Mouse (Mus musculus): Measurements from ENCODE around the gene Sema4c. TPM values are rescaled to one million over a fixed set of nuclear protein-coding genes. Genes with fewer than 3 reads are reported as not detected.

Gene Sema4c
- polyA plus RNA-seq, 1 experiment, result 23.8 TPM

DNA sequence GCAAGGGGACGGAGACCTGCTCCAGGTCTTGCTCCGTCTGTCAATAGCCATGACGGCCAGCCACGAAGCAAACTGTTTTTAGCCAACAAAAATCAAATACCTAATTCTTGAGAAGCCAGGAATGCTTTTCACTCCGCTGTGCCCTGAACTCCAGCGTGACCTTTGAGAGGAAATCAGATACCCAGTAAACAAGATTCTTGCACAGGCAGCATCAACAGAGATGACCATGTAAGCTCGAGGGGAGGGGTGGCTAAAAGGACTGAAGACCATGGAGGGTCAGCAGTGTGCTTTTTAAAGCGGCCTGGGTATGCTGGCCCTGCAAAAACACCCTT, 21.8 kb downstream of the Sema4c start:
- Histone ChIP-seq H3K4me3 (replicated peaks; ENCODE audit: insufficient read depth, low read depth, low read length) (no peak overlapping the region), H3K27me3 (ENCODE audit: control insufficient read depth, insufficient read depth, low read length) (no peaks in the 10 kb centered on the region), H3K4me1 (ENCODE audit: control insufficient read depth, insufficient read depth, low read length) (peaks cover 30% of the 10 kb centered on the region), H3K27ac (ENCODE audit: insufficient read depth, low read length) (peak overlapping the region; percentile 6)
- WGBS, result 28% methylated on average over 8 of the region's 8 CpGs
- DNase-seq, result no peak
- TF ChIP-seq POLR2A (IDR thresholded peaks at IDR 0.05; ENCODE audit: borderline replicate concordance, insufficient read depth, low read length), result no peak

DNA sequence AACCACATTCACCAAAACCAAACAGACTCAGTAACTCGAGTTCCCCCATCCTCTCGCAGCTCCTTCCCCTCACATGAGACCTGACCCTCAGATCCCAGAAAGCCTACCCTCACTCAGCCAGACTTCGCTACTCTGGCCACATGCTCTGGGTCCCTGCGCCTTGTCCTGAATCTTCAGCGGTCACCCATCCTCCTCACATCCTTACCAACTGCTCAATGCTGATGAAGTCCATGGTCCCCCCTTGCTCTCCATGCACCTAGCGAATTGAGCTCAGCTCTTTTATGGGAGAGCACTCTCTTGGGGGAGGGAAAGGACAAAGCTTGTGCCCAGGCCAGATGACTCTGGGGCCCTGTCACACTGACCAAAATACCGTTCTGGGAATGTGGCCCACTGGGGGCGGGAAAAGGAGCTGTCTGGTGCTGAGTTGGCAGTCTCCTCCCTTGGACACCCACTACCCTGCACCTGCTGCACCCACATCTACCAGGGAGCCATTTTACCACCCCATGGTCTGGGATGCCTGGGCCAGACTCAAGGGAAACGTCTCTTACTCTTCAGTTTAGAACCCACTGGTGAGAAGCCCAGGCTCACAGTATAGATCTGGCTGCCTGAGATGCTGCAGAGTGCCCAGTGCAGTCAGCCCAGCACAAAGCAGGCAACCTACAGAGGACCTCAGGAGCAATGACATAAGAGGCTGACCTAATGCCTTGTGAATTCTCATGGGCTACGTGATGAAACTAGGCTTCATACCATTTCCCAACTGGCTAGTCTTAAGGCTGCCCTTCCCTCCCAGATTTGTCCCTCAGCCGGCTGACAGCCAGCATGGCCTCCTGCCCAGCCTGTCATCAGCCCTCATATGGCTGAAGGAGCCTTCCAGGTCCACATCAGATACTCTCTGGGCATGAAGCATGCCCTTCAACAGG, 22.4 kb downstream of the Sema4c start:
- Histone ChIP-seq H3K4me3 (replicated peaks; ENCODE audit: insufficient read depth, low read depth, low read length) (no peak overlapping the region), H3K27ac (ENCODE audit: insufficient read depth, low read length) (peak overlapping the region; percentile 6), H3K4me1 (ENCODE audit: control insufficient read depth, insufficient read depth, low read length) (peaks cover 29% of the 10 kb centered on the region), H3K27me3 (ENCODE audit: control insufficient read depth, insufficient read depth, low read length) (no peaks in the 10 kb centered on the region)
- 45% methylated on average over 11 of the region's 11 CpGs for WGBS
- DNase-seq, result peak; percentile 70 to 77
- TF ChIP-seq POLR2A (IDR thresholded peaks at IDR 0.05; ENCODE audit: borderline replicate concordance, insufficient read depth, low read length) (no peak), CTCF (IDR thresholded peaks at IDR 0.05; ENCODE audit: borderline replicate concordance, insufficient read depth, low read depth, low read length) (no peak)

GRCm38 (mm10) chr1:36534595-36535058, 23.5 kb downstream of the Sema4c start:
- H3K27ac ChIP-seq (ENCODE audit: insufficient read depth, low read length), result no peak overlapping the region

DNA sequence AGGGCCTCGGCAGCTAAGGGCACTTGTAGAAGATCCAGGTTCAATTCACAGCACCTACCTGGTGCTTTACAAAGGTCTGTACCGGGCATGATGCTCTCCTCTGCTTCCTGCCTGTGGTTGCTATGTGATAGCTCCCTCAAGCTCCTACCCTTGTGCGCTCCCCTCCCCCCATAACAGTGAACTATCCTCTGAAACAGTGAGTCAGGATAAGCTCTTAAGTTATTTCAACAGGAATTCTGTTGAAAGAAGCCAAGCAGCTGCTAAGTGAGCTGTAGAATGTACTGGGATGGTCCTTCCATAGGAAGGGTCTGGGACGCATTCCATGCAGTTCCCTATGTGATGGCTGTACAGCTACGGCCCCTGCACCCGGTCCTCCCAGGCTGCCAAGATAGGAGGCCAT, 24.6 kb downstream of the Sema4c start:
- Histone ChIP-seq H3K4me1 (ENCODE audit: control insufficient read depth, insufficient read depth, low read length) (peaks cover 29% of the 10 kb centered on the region), H3K27ac (ENCODE audit: insufficient read depth, low read length) (no peak overlapping the region), H3K27me3 (ENCODE audit: control insufficient read depth, insufficient read depth, low read length) (no peaks in the 10 kb centered on the region), H3K4me3 (replicated peaks; ENCODE audit: insufficient read depth, low read depth, low read length) (no peak overlapping the region)
- WGBS, result 69% methylated on average over 6 of the region's 6 CpGs
- TF ChIP-seq POLR2A (IDR thresholded peaks at IDR 0.05; ENCODE audit: borderline replicate concordance, insufficient read depth, low read length), result no peak
- TF ChIP-seq CTCF (IDR thresholded peaks at IDR 0.05; ENCODE audit: borderline replicate concordance, insufficient read depth, low read depth, low read length), result no peak
- DNase-seq, result no peak

More at GRCm38 (mm10) chr1:36534595-36535058, 23.5 kb downstream of the Sema4c start:
- 43% methylated on average over 6 of the region's 6 CpGs for WGBS
- H3K4me3 ChIP-seq (replicated peaks; ENCODE audit: insufficient read depth, low read depth, low read length), result no peak overlapping the region
- TF ChIP-seq CTCF (IDR thresholded peaks at IDR 0.05; ENCODE audit: borderline replicate concordance, insufficient read depth, low read depth, low read length), result no peak
- no peak for TF ChIP-seq POLR2A (IDR thresholded peaks at IDR 0.05; ENCODE audit: borderline replicate concordance, insufficient read depth, low read length)
- H3K27me3 ChIP-seq (ENCODE audit: control insufficient read depth, insufficient read depth, low read length), result no peaks in the 10 kb centered on the region
- H3K4me1 ChIP-seq (ENCODE audit: control insufficient read depth, insufficient read depth, low read length), result peaks cover 29% of the 10 kb centered on the region
- peak in 1 of 2 experiments; percentile 24 for DNase-seq

DNA sequence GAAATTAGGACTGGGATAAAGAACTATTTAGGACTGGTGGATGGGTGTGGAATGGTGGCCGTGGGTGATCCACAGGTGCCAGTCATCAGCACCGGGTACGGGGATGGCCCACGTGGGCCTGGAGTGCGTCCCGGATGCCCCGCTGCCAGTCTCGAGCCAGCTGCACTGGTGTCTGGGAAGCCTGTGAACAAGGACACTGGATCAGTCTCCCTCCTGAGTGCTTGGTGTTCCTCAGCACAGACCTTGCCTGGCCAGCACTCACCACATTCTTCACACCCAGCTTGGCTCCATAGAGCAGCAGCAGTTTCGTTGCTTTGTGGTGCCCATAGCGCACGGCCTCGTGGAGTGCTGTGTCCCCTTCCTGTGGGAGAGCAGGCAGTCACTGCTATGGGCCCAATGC, 26.7 kb downstream of the Sema4c start:
- Histone ChIP-seq H3K4me1 (ENCODE audit: control insufficient read depth, insufficient read depth, low read length) (peaks cover 25% of the 10 kb centered on the region), H3K27me3 (ENCODE audit: control insufficient read depth, insufficient read depth, low read length) (no peaks in the 10 kb centered on the region)
- WGBS, result 55% methylated on average over 12 of the region's 12 CpGs

DNA sequence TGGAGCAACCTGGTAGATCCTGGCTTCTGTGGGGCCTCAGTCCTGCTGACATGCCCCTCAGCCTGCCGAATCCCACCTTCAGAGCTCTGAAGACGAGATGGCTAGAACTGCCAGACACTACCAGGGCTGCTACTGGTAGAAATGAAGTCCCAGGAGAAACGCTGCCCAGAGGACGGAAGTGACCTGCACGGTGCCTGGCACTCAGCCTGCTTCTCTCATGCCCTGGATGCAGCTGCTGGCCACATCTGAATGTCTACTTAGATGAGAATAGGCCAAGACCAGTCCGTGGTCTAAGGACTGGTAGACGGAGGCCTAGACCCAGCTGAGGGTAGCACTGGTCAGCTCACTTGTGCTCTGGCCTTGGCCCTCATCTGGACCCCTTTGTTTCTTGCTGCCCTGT, 27.2 kb downstream of the Sema4c start:
- Histone ChIP-seq H3K27ac (ENCODE audit: insufficient read depth, low read length) (no peak overlapping the region), H3K4me1 (ENCODE audit: control insufficient read depth, insufficient read depth, low read length) (peaks cover 20% of the 10 kb centered on the region), H3K27me3 (ENCODE audit: control insufficient read depth, insufficient read depth, low read length) (no peaks in the 10 kb centered on the region), H3K4me3 (replicated peaks; ENCODE audit: insufficient read depth, low read depth, low read length) (no peak overlapping the region)
- 55% methylated on average over 7 of the region's 7 CpGs for WGBS
- DNase-seq, result no peak
- no peak for TF ChIP-seq POLR2A (IDR thresholded peaks at IDR 0.05; ENCODE audit: borderline replicate concordance, insufficient read depth, low read length)
- TF ChIP-seq CTCF (IDR thresholded peaks at IDR 0.05; ENCODE audit: borderline replicate concordance, insufficient read depth, low read depth, low read length), result no peak

More for the DNA sequence above, 26.7 kb downstream of the Sema4c start:
- no peak overlapping the region for H3K4me3 ChIP-seq (replicated peaks; ENCODE audit: insufficient read depth, low read depth, low read length)
- DNase-seq, result no peak
- TF ChIP-seq CTCF (IDR thresholded peaks at IDR 0.05; ENCODE audit: borderline replicate concordance, insufficient read depth, low read depth, low read length), result no peak
- no peak for TF ChIP-seq POLR2A (IDR thresholded peaks at IDR 0.05; ENCODE audit: borderline replicate concordance, insufficient read depth, low read length)
- no peak overlapping the region for H3K27ac ChIP-seq (ENCODE audit: insufficient read depth, low read length)

DNA sequence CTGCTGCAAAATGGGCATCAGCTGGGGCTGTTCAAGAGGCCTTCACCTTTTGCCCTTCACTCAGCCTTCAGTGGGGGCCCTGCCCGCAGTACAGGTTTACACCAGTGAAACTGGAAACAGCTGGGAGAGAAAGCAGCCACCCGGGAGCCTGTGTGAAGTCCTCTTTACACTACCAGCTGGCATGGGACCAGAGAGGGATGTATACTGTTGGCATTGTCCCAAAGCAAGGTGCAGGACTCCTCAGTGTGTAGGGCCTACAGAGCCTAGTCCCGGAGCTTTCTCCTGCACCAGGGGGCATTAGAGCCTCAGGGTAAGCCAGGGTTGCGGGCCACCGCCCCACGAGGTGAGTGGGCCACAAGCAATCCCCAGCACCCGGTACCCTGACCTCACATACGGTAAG, 27.7 kb downstream of the Sema4c start:
- Histone ChIP-seq H3K4me3 (replicated peaks; ENCODE audit: insufficient read depth, low read depth, low read length) (no peak overlapping the region), H3K27ac (ENCODE audit: insufficient read depth, low read length) (no peak overlapping the region), H3K27me3 (ENCODE audit: control insufficient read depth, insufficient read depth, low read length) (no peaks in the 10 kb centered on the region), H3K4me1 (ENCODE audit: control insufficient read depth, insufficient read depth, low read length) (peaks cover 15% of the 10 kb centered on the region)
- TF ChIP-seq POLR2A (IDR thresholded peaks at IDR 0.05; ENCODE audit: borderline replicate concordance, insufficient read depth, low read length), result no peak
- 0 out of 2 replicates have a peak, but pooled peaks have one; percentile 0 for TF ChIP-seq CTCF (IDR thresholded peaks at IDR 0.05; ENCODE audit: borderline replicate concordance, insufficient read depth, low read depth, low read length)
- WGBS, result 54% methylated on average over 8 of the region's 8 CpGs
- peak; percentile 32 to 38 for DNase-seq

- WGBS, result 94% methylated on average over 4 of the region's 4 CpGs
- peaks cover 9% of the 10 kb centered on the region for H3K4me1 ChIP-seq (ENCODE audit: control insufficient read depth, insufficient read depth, low read length)
- no peaks in the 10 kb centered on the region for H3K27me3 ChIP-seq (ENCODE audit: control insufficient read depth, insufficient read depth, low read length)
- no peak overlapping the region for H3K27ac ChIP-seq (ENCODE audit: insufficient read depth, low read length)
- H3K4me3 ChIP-seq (replicated peaks; ENCODE audit: insufficient read depth, low read depth, low read length), result no peak overlapping the region
- TF ChIP-seq POLR2A (IDR thresholded peaks at IDR 0.05; ENCODE audit: borderline replicate concordance, insufficient read depth, low read length) (no peak), CTCF (IDR thresholded peaks at IDR 0.05; ENCODE audit: borderline replicate concordance, insufficient read depth, low read depth, low read length) (no peak)
- DNase-seq, result no peak
These were observed 28.3 kb downstream of the Sema4c start for GRCm38 (mm10) chr1:36529875-36530274.
